Mouse (Mus musculus) myocyte (in vitro differentiated cells): ENCODE measurements around the gene Ganab. TPM values are rescaled to one million over a fixed set of nuclear protein-coding genes. Genes with fewer than 3 reads are reported as not detected.

Experiments used
- H3K27me3 ChIP-seq: one replicate; pipeline ENCODE4 v1.6.1; 2011; ENCODE audit not compliant: control insufficient read depth, insufficient read depth, insufficient read length
- H3K36me3 ChIP-seq: one replicate; pipeline ENCODE4 v1.6.1; 2011; ENCODE audit not compliant: control insufficient read depth, insufficient read depth
- H3K4me2 ChIP-seq: one replicate; pipeline ENCODE4 v1.6.1; 2011; ENCODE audit warnings: low read depth, control low read depth
- H3K4me3 ChIP-seq: one replicate; pipeline ENCODE4 v1.5.1; 2011; ENCODE audit warnings: mild to moderate bottlenecking, control low read depth, moderate library complexity
- H3K79me2 ChIP-seq: one replicate; pipeline ENCODE4 v1.6.1; 2011; ENCODE audit not compliant: control insufficient read depth, insufficient read depth
- H3ac ChIP-seq: one replicate; pipeline ENCODE4 v1.6.1; 2011; ENCODE audit not compliant: control insufficient read depth, insufficient read length
- CEBPB ChIP-seq: IDR thresholded peaks from 2 replicates; pipeline ENCODE4 v1.6.1; 2011; ENCODE audit warnings: mild to moderate bottlenecking, moderate library complexity; ENCODE audit not compliant: poor library complexity, insufficient read depth, severe bottlenecking
- E2F4 ChIP-seq: IDR thresholded peaks from one replicate; pipeline ENCODE4 v1.6.1; 2011; ENCODE audit warnings: mild to moderate bottlenecking, control low read depth, moderate library complexity; ENCODE audit not compliant: insufficient read depth
- MAX ChIP-seq: IDR thresholded peaks from one replicate; pipeline ENCODE4 v1.6.1; 2011; ENCODE audit warnings: low read depth, mild to moderate bottlenecking, control low read depth
- MYOD1 ChIP-seq, 3 experiments: IDR thresholded peaks; one replicate each; pipeline ENCODE4 v1.6.1; 2011; ENCODE audit warnings: control low read depth in 2 of 3, low read depth in 2 of 3, mild to moderate bottlenecking in 2 of 3, moderate library complexity in 1 of 3; ENCODE audit not compliant: insufficient read length in 2 of 3, control insufficient read depth in 1 of 3
- MYOG ChIP-seq, 3 experiments: IDR thresholded peaks; one replicate each; pipeline ENCODE4 v1.6.1; 2011; ENCODE audit warnings: control low read depth in 2 of 3, low read depth in 2 of 3, mild to moderate bottlenecking in 2 of 3; ENCODE audit not compliant: insufficient read length in 2 of 3, control insufficient read depth in 1 of 3, insufficient read depth in 1 of 3
- POLR2A ChIP-seq: IDR thresholded peaks from one replicate; pipeline ENCODE4 v1.6.1; 2011; ENCODE audit warnings: low read depth, mild to moderate bottlenecking, control low read depth, moderate library complexity; ENCODE audit not compliant: insufficient read length
- POLR2AphosphoS2 ChIP-seq: IDR thresholded peaks from one replicate; pipeline ENCODE4 v1.6.1; 2011; ENCODE audit warnings: low read depth, control low read depth; ENCODE audit not compliant: insufficient read length
- REST ChIP-seq: IDR thresholded peaks from one replicate; pipeline ENCODE4 v1.6.1; 2011; ENCODE audit warnings: mild to moderate bottlenecking, control low read depth, moderate library complexity; ENCODE audit not compliant: insufficient read depth, insufficient read length
- SRF ChIP-seq: IDR thresholded peaks from one replicate; pipeline ENCODE4 v1.6.1; 2011; ENCODE audit warnings: low read depth; ENCODE audit not compliant: control insufficient read depth, insufficient read length
- TCF12 ChIP-seq: IDR thresholded peaks from one replicate; pipeline ENCODE4 v1.6.1; 2011; ENCODE audit warnings: mild to moderate bottlenecking, control low read depth; ENCODE audit not compliant: poor library complexity, insufficient read depth, severe bottlenecking
- TCF3 ChIP-seq: IDR thresholded peaks from one replicate; pipeline ENCODE4 v1.6.1; 2011; ENCODE audit warnings: low read depth, control low read depth; ENCODE audit not compliant: insufficient read length
- USF1 ChIP-seq: IDR thresholded peaks from one replicate; pipeline ENCODE4 v1.6.1; 2011; ENCODE audit warnings: low read depth, mild to moderate bottlenecking, control low read depth, moderate library complexity
- polyA plus RNA-seq: library from polyadenylated mRNA; unstranded; fragments of >200 nt; fragmentation: generic; extraction: Trizol; gene quantifications from one replicate; pipeline ENCODE4 v1.2.1, GENCODE M21; 2012; ENCODE audit warnings: missing spikeins

The Ganab gene
- polyA plus RNA-seq, 1 experiment = 109 TPM

DNA sequence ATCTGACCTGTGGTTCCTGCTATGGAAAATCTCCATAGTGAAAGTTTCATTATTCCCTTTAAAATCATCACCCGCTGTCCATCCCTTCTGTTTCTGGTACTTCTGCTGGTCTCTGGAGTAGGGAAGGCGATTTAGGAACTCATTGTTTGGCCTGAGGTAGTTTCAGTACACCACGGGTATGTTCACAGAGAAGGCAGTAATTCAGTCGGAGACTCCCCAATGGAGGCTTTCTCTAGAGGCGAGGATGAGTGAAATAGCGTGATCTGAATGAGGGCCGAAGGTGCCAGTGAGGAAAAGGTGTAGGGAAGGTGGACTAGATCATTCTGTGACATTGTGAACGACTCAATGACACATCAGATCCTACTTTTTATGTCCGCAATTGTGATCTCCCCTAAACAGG is 56.3 kb downstream of the Ganab start:
- H3ac ChIP-seq = peak overlapping the region; percentile 41
- no peaks in the 10 kb centered on the region for H3K27me3 ChIP-seq
- peaks cover 35% of the 10 kb centered on the region for H3K79me2 ChIP-seq
- peak overlapping the region; percentile 80 for H3K4me3 ChIP-seq
- no peak for TF ChIP-seq MAX
- TF ChIP-seq MYOG (IDR thresholded peaks at IDR 0.05; ENCODE audit: control insufficient read depth in 1 of 3, insufficient read depth in 1 of 3, insufficient read length in 2 of 3, low read depth in 2 of 3) = no peak
- no peak for TF ChIP-seq TCF12
- no peak for TF ChIP-seq CEBPB
- TF ChIP-seq POLR2A = no peak
- no peak for TF ChIP-seq SRF
- H3K4me2 ChIP-seq = peak overlapping the region; percentile 96
- H3K36me3 ChIP-seq = peaks cover 37% of the 10 kb centered on the region

DNA sequence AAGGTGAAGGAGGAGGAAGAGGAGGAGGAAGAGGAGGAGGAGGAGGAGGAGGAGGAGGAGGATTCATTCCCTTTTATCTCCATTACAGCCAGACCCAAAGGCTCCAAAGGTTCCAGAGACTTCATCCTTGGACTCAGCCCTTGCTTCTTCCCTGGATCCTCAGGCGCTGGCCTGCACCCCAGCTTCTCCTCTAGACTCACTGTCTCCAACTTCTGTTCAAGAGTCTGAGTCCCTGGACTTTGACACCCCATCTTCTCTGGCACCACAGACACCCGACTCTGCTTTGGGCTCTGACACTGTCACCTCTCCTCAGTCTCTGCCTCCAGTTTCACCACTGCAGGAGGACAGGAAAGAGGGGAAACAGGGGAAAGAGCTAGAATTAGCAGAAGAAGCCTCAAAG is 64.4 kb downstream of the Ganab start:
- Histone ChIP-seq H3K4me2 (no peak overlapping the region), H3K4me3 (no peak overlapping the region), H3K79me2 (peaks cover 11% of the 10 kb centered on the region), H3K27me3 (no peaks in the 10 kb centered on the region), H3K36me3 (peaks cover 42% of the 10 kb centered on the region), H3ac (no peak overlapping the region)
- TF ChIP-seq POLR2A = no peak
- TF ChIP-seq MYOG (IDR thresholded peaks at IDR 0.05; ENCODE audit: control insufficient read depth in 1 of 3, insufficient read depth in 1 of 3, insufficient read length in 2 of 3, low read depth in 2 of 3) = no peak
- TF ChIP-seq CEBPB = no peak
- no peak for TF ChIP-seq SRF
- no peak for TF ChIP-seq E2F4
- TF ChIP-seq USF1 = no peak
- TF ChIP-seq POLR2AphosphoS2 = no peak
- TF ChIP-seq REST = no peak
- TF ChIP-seq TCF3 = no peak
- TF ChIP-seq MYOD1 (IDR thresholded peaks at IDR 0.05; ENCODE audit: control insufficient read depth in 1 of 3, insufficient read length in 2 of 3, low read depth in 2 of 3) = no peak
- no peak for TF ChIP-seq MAX
- no peak for TF ChIP-seq TCF12

DNA sequence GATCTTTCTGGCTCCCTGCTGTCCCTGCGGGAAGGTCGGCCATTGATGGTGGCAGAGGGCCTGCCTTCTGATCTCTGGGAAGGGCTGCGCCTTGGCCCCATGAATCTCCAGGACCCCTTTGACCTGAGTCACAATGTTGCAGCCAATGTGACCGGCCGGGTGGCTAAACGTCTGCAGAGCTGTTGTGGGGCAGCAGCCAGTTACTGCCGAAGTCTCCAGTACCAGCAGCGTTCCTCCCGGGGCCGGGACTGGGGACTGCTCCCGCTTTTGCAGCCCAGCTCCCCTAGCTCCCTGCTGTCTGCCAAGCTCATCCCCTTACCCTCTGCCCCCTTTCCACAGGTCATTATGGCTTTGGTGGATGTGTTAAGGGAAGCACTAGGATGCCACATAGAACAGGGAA is 67.2 kb downstream of the Ganab start:
- no peak for TF ChIP-seq TCF12
- TF ChIP-seq USF1 = no peak
- no peak for TF ChIP-seq E2F4
- TF ChIP-seq MYOD1 (IDR thresholded peaks at IDR 0.05; ENCODE audit: control insufficient read depth in 1 of 3, insufficient read length in 2 of 3, low read depth in 2 of 3) = no peak
- TF ChIP-seq MAX = no peak
- TF ChIP-seq POLR2AphosphoS2 = no peak
- TF ChIP-seq CEBPB = no peak
- TF ChIP-seq POLR2A = no peak
- no peak for TF ChIP-seq REST
- no peak for TF ChIP-seq MYOG (IDR thresholded peaks at IDR 0.05; ENCODE audit: control insufficient read depth in 1 of 3, insufficient read depth in 1 of 3, insufficient read length in 2 of 3, low read depth in 2 of 3)
- TF ChIP-seq SRF = no peak
- TF ChIP-seq TCF3 = no peak
- no peaks in the 10 kb centered on the region for H3K27me3 ChIP-seq
- H3K4me3 ChIP-seq = no peak overlapping the region
- peaks cover 43% of the 10 kb centered on the region for H3K36me3 ChIP-seq
- no peak overlapping the region for H3ac ChIP-seq
- peaks cover 35% of the 10 kb centered on the region for H3K79me2 ChIP-seq
- peak overlapping the region; percentile 87 for H3K4me2 ChIP-seq

DNA sequence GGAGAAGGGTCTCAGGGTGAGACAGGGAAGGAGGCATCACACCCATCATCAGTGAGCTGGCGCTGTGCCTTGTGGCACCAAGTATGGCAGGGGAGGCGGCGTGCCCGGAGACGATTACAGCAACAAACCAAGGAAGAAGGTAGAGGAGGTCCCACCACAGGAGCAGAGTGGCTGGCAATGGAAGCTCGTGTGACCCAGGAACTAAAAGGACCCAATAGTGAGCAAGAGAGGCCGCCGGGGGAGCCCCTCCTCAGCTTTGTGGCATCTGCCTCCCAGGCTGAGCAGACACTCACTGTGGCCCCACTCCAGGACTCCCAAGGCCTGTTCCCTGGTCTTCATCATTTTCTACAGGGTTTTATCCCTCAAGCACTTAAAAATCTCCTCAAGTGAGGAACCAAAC is 67.9 kb downstream of the Ganab start:
- Histone ChIP-seq H3K4me2 (peak overlapping the region; percentile 87), H3K36me3 (peaks cover 44% of the 10 kb centered on the region), H3K79me2 (peaks cover 42% of the 10 kb centered on the region), H3K4me3 (peak overlapping the region; percentile 97), H3K27me3 (no peaks in the 10 kb centered on the region), H3ac (no peak overlapping the region)
- TF ChIP-seq CEBPB = no peak
- peak; percentile 63 for TF ChIP-seq POLR2AphosphoS2

DNA sequence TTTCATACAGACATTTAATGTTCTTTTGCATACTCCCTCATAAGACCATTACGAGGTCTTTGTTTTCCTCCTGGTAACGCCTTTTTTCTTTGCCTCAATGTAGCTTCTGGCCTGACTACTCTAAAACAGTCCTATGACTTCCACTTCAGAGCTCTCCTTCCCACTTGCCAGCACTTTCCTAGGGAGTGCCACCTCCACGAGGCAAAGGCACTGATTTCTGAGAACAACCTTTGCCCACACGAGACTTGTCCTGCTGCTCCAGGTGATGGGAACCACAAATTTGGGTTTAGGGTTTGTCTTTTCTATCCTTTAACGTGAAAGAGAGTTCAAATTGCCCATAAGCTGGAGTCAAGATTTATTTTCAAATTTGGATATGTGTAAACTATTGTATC is 68.3 kb downstream of the Ganab start:
- TF ChIP-seq MAX (no peak), MYOD1 (IDR thresholded peaks at IDR 0.05; ENCODE audit: control insufficient read depth in 1 of 3, insufficient read length in 2 of 3, low read depth in 2 of 3) (no peak), USF1 (no peak), POLR2AphosphoS2 (no peak), REST (no peak), TCF12 (no peak), TCF3 (no peak), E2F4 (no peak), SRF (no peak), POLR2A (no peak), MYOG (IDR thresholded peaks at IDR 0.05; ENCODE audit: control insufficient read depth in 1 of 3, insufficient read depth in 1 of 3, insufficient read length in 2 of 3, low read depth in 2 of 3) (no peak), CEBPB (no peak)
- Histone ChIP-seq H3K27me3 (no peaks in the 10 kb centered on the region), H3K4me2 (peak overlapping the region; percentile 87), H3K36me3 (peaks cover 44% of the 10 kb centered on the region), H3K79me2 (peaks cover 46% of the 10 kb centered on the region), H3K4me3 (peak overlapping the region; percentile 97), H3ac (peak overlapping the region; percentile 73)

Other genes with a start within 250 kb of the Ganab start
- gene Chrm1, start 234.3 kb upstream of the Ganab start, polyA plus RNA-seq = not detected
- 806 TPM for gene Slc3a2, start 174.7 kb upstream of the Ganab start, polyA plus RNA-seq
- gene Wdr74, start 162.2 kb upstream of the Ganab start, polyA plus RNA-seq = 109 TPM
- gene 1700092M07Rik, start 157.4 kb upstream of the Ganab start, polyA plus RNA-seq = 0.94 TPM
- 49.5 TPM for gene Stx5a, start 156.7 kb upstream of the Ganab start, polyA plus RNA-seq
- 64.3 TPM for gene Nxf1, start 141.0 kb upstream of the Ganab start, polyA plus RNA-seq
- 59.4 TPM for gene Tmem223, start 127.1 kb upstream of the Ganab start, polyA plus RNA-seq
- gene Tmem179b, start 123.6 kb upstream of the Ganab start, polyA plus RNA-seq = 31.6 TPM
- 19.6 TPM for gene Taf6l, start 111.7 kb upstream of the Ganab start, polyA plus RNA-seq
- gene Polr2g, start 99.5 kb upstream of the Ganab start, polyA plus RNA-seq = 152 TPM
- gene Zbtb3, start 95.5 kb upstream of the Ganab start, polyA plus RNA-seq = 2.4 TPM
- 18.7 TPM for gene Ttc9c, start 78.7 kb upstream of the Ganab start, polyA plus RNA-seq
- 42.1 TPM for gene Hnrnpul2, start 78.1 kb upstream of the Ganab start, polyA plus RNA-seq
- 1.00 TPM for gene AC129217.1, start 68.3 kb upstream of the Ganab start, polyA plus RNA-seq
- 5.7 TPM for gene Bscl2, start 60.6 kb upstream of the Ganab start, polyA plus RNA-seq
- gene Gng3, start 58.9 kb upstream of the Ganab start, polyA plus RNA-seq = 0.25 TPM
- gene Lrrn4cl, start 47.3 kb upstream of the Ganab start, polyA plus RNA-seq = 0.25 TPM
- 236 TPM for gene Ubxn1, start 26.6 kb upstream of the Ganab start, polyA plus RNA-seq
- 37.0 TPM for gene Uqcc3, start 17.1 kb upstream of the Ganab start, polyA plus RNA-seq
- 3.3 TPM for gene Lbhd1, start 14.3 kb upstream of the Ganab start, polyA plus RNA-seq
- gene Gm49403, start 14.1 kb upstream of the Ganab start, polyA plus RNA-seq = not detected
- gene 1810009A15Rik, start 9.2 kb upstream of the Ganab start, polyA plus RNA-seq = 73.1 TPM
- 0.44 TPM for gene Gm49416, start 9.1 kb upstream of the Ganab start, polyA plus RNA-seq
- gene Ints5, start 5.1 kb upstream of the Ganab start, polyA plus RNA-seq = 23.2 TPM
- gene B3gat3, start 22.3 kb downstream of the Ganab start, polyA plus RNA-seq = 66.3 TPM
- gene Rom1, start 31.3 kb downstream of the Ganab start, polyA plus RNA-seq = 6.0 TPM
- gene Eml3, start 31.5 kb downstream of the Ganab start, polyA plus RNA-seq = 14.7 TPM
- gene Mta2, start 43.8 kb downstream of the Ganab start, polyA plus RNA-seq = 81.5 TPM
- 24.9 TPM for gene Tut1, start 55.8 kb downstream of the Ganab start, polyA plus RNA-seq
- 896 TPM for gene Eef1g, start 69.0 kb downstream of the Ganab start, polyA plus RNA-seq
- gene Ahnak, start 91.2 kb downstream of the Ganab start, polyA plus RNA-seq = 93.3 TPM
- gene Scgb1a1, start 189.9 kb downstream of the Ganab start, polyA plus RNA-seq = not detected
- 5.0 TPM for gene Asrgl1, start 237.6 kb downstream of the Ganab start, polyA plus RNA-seq